Mouse (Mus musculus) heart, postnatal 0 days (tissue): ENCODE data around the gene Mid1. TPM values are rescaled to one million over a fixed set of nuclear protein-coding genes. Genes with fewer than 3 reads are reported as not detected.

Experiments
- ATAC-seq: fragments of 200-750 bp; cut with Nextera tagmentation; 2 replicates; pipeline ENCODE4 v1.8.0; 2017; ENCODE audit warnings: low read depth, moderate number of reproducible peaks, moderate library complexity; ENCODE audit not compliant: insufficient read depth
- DNase-seq: peaks from one replicate; pipeline ENCODE4 v3.0.0-alpha.2; 2016; ENCODE audit warnings: low spot score
- H3K27ac ChIP-seq: fragments of 300-500 bp; sonication (generic); 2 replicates; pipeline ENCODE4 v1.5.1; 2014; ENCODE audit warnings: low read depth, mild to moderate bottlenecking
- H3K27me3 ChIP-seq: fragments of 300-500 bp; sonication (generic); 2 replicates; pipeline ENCODE4 v1.6.1; 2014; ENCODE audit warnings: low read length, mixed read lengths; ENCODE audit not compliant: control insufficient read depth, insufficient read depth
- H3K36me3 ChIP-seq: fragments of 300-500 bp; sonication (generic); replicated peaks from 2 replicates; pipeline ENCODE4 v1.6.1; 2014; ENCODE audit warnings: low read length, mixed read lengths; ENCODE audit not compliant: control insufficient read depth, insufficient read depth
- H3K4me1 ChIP-seq: fragments of 300-500 bp; sonication (generic); 2 replicates; pipeline ENCODE4 v1.6.1; 2014; ENCODE audit warnings: antibody characterized with exemption; ENCODE audit not compliant: control insufficient read depth, insufficient read depth
- H3K4me2 ChIP-seq: fragments of 300-500 bp; sonication (generic); 2 replicates; pipeline ENCODE4 v1.6.1; 2014; ENCODE audit warnings: low read depth, mild to moderate bottlenecking, low read length, moderate library complexity
- H3K4me3 ChIP-seq: fragments of 300-500 bp; sonication (generic); 2 replicates; pipeline ENCODE4 v1.5.1; 2014; ENCODE audit warnings: low read depth, low read length
- H3K9ac ChIP-seq: fragments of 300-500 bp; sonication (generic); replicated peaks from 2 replicates; pipeline ENCODE4 v1.6.1; 2014; ENCODE audit warnings: low read depth, low read length, mixed read lengths
- H3K9me3 ChIP-seq: fragments of 300-500 bp; sonication (generic); replicated peaks from 2 replicates; pipeline ENCODE4 v1.6.1; 2016; ENCODE audit warnings: low read length; ENCODE audit not compliant: control insufficient read depth
- CTCF ChIP-seq: IDR thresholded peaks from 2 replicates; pipeline ENCODE4 v1.5.1; 2016; ENCODE audit warnings: antibody characterized with exemption, control low read depth, low read depth
- EP300 ChIP-seq: IDR thresholded peaks from 2 replicates; pipeline ENCODE4 v1.6.1; 2016; ENCODE audit warnings: antibody characterized with exemption, low read depth
- WGBS: fragments of 180-500 bp; shearing (Covaris S2); extraction: QIAGEN DNeasy Blood & Tissue Kit; methylation state at CpG from one replicate; pipeline ENCODE4 v1.1.7; 2014; 5-methylcytosine and 5-hydroxymethylcytosine counted together
- polyA plus RNA-seq: library from polyadenylated mRNA; unstranded; fragments of >200 nt; fragmentation: Nextera tagmentation; extraction: Ambion mirVana; gene quantifications from 2 replicates; pipeline ENCODE4 v1.2.1, GENCODE M21; 2015
- total RNA-seq: library from RNA; depleted of rRNA; stranded (reverse); fragments of >200 nt; gene quantifications from 2 replicates; pipeline ENCODE4 v1.2.3, GENCODE M21; 2014; ENCODE audit warnings: low replicate concordance

Mid1 gene
- total and polyA plus RNA-seq, 2 experiments from 2014 or later, result 2.8 to 10.6 TPM

DNA sequence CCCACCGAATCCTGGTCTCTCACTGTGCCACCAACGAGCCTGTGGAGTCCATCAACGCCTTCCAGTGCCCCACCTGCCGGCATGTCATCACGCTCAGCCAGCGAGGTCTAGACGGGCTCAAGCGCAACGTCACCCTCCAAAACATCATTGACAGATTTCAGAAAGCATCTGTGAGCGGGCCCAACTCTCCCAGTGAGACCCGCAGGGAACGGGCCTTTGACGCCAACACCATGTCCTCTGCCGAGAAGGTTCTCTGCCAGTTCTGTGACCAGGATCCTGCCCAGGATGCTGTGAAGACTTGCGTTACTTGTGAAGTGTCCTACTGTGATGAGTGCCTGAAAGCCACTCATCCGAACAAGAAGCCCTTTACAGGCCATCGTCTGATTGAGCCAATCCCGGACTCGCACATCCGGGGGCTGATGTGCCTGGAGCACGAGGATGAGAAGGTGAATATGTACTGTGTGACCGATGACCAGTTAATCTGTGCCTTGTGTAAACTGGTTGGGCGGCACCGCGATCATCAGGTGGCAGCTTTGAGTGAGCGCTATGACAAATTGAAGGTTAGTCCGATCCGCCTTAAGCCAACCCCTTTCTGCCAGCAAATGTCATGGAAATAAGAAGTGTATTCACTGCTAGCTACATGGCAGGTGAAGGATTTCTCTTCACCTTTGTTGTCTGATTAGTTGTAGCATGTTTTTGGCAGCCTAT, 242.3 kb downstream of the Mid1 start:
- ATAC-seq (no peak), DNase-seq (no peak)
- H3K9ac ChIP-seq, result no peak overlapping the region
- H3K9me3 ChIP-seq, result no peaks in the 10 kb centered on the region
- no peak overlapping the region for H3K4me3 ChIP-seq
- H3K4me1 ChIP-seq, result no peaks in the 10 kb centered on the region
- no peaks in the 10 kb centered on the region for H3K27me3 ChIP-seq
- TF ChIP-seq EP300 (no peak), CTCF (no peak)
- H3K36me3 ChIP-seq, result no peaks in the 10 kb centered on the region
- no peak overlapping the region for H3K27ac ChIP-seq
- WGBS, result 78% methylated on average over 28 of the region's 28 CpGs
- no peak overlapping the region for H3K4me2 ChIP-seq

DNA sequence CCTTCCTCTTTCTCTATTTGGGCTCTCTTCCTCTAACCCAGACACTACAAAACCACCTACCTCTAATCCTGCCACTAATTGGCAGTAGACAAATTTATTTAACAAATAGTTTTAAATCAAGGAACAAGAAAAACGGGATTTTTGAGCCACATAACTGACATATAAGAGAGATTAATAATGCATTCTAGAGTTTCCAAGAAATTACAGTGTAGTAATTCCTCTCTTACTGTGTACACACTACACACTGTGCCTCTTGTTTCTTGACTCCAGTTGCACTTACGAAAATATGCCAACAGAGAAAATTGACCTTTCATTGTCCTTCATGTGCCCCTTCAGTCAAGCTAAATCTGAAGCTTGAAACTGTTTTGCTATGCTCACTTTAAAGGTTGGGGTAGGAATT, 245.9 kb downstream of the Mid1 start:
- no peaks in the 10 kb centered on the region for H3K27me3 ChIP-seq
- H3K4me3 ChIP-seq, result no peak overlapping the region
- no peak overlapping the region for H3K9ac ChIP-seq
- H3K4me2 ChIP-seq, result no peak overlapping the region
- no peak for DNase-seq
- H3K4me1 ChIP-seq, result no peaks in the 10 kb centered on the region
- no peak for ATAC-seq
- no peak overlapping the region for H3K27ac ChIP-seq
- TF ChIP-seq CTCF, result no peak
- TF ChIP-seq EP300, result no peak
- no peaks in the 10 kb centered on the region for H3K9me3 ChIP-seq
- H3K36me3 ChIP-seq, result no peaks in the 10 kb centered on the region
- WGBS, result 56% methylated on average over 2 of the region's 2 CpGs

DNA sequence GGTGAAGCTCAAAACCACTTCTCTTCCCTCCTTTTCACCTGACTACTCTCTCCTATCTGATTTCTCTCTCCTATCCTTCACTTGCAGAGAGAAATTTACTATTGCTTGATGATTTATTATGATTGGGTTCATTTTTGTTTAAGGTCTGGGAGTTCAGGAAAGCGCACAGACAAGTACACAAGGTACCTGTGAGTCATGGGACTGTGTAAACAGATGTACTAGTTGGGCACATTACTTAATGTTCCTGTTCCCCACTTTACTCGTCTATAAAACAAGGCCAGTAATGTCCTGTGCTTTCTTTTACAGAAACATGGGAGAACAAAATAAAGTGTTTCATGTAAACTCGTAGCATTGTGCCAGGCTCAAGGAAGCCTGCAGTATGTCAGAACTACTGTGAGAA, 248.2 kb downstream of the Mid1 start:
- Histone ChIP-seq H3K9ac (no peak overlapping the region), H3K27me3 (no peaks in the 10 kb centered on the region), H3K4me2 (no peak overlapping the region), H3K4me1 (no peaks in the 10 kb centered on the region), H3K36me3 (no peaks in the 10 kb centered on the region), H3K9me3 (no peaks in the 10 kb centered on the region), H3K27ac (no peak overlapping the region), H3K4me3 (no peak overlapping the region)
- no peak for ATAC-seq
- WGBS, result 52% methylated on average over 3 of the region's 3 CpGs
- DNase-seq, result no peak
- no peak for TF ChIP-seq CTCF
- TF ChIP-seq EP300, result no peak

DNA sequence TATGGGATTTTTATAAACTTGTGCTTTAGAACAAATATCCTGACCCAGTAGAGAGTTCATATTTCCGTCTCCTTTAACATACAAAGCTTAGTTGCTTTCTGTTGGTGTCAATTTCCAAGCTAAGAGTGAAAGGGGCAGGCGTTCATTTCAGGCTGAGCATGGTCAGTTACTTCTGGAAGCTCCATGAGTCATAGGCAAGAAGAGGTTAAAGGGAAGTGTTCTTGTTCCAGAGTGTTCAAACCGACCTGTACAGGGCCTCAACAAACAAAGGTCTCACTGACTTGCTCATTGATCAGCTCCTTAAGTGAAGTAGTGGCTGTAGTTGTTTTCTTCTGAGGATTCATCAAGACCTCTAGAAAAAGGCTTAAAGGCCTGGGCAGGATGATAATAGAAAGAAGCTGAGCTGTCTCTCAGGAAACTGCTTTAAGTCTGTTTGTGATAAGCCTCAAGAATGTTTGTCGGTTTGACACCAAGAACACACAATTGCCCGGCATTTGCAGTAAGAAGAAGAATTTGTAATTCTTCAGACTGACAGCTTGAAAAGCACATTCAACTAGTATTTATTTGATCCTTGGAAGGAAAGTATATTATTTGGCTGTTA, 252.2 kb downstream of the Mid1 start:
- no peak overlapping the region for H3K27ac ChIP-seq
- H3K36me3 ChIP-seq, result no peaks in the 10 kb centered on the region
- H3K9ac ChIP-seq, result no peak overlapping the region
- DNase-seq (no peak), ATAC-seq (no peak)
- no peak for TF ChIP-seq EP300
- TF ChIP-seq CTCF, result no peak
- no peak overlapping the region for H3K4me2 ChIP-seq
- H3K9me3 ChIP-seq, result no peaks in the 10 kb centered on the region
- 51% methylated on average over 5 of the region's 5 CpGs for WGBS
- no peak overlapping the region for H3K4me3 ChIP-seq
- H3K27me3 ChIP-seq, result no peaks in the 10 kb centered on the region
- H3K4me1 ChIP-seq, result no peaks in the 10 kb centered on the region

DNA sequence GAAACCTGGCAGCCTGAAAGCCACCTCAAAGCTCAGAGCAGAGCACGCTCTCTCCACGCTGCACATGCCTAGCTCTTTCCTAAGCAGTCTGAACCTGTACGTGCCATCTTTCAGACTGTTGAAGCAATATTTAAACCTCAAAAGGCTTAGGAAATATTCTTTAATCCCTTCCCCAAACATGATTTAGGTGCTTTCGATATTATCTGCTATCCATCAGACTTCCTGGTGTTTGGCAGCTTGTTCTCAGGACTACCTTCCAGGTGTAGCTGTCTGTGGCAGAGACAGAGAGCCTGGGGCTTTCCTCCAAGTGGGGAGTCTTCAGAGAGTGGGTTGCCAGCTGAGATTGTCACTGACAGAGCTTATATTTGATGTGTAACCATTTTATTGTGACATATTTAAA, 255.5 kb downstream of the Mid1 start:
- Histone ChIP-seq H3K27ac (no peak overlapping the region), H3K4me1 (no peaks in the 10 kb centered on the region), H3K36me3 (no peaks in the 10 kb centered on the region), H3K4me2 (no peak overlapping the region), H3K9me3 (no peaks in the 10 kb centered on the region), H3K9ac (no peak overlapping the region), H3K4me3 (no peak overlapping the region), H3K27me3 (no peaks in the 10 kb centered on the region)
- TF ChIP-seq CTCF, result no peak
- TF ChIP-seq EP300, result no peak
- ATAC-seq, result no peak
- DNase-seq, result no peak
- 81% methylated on average over 4 of the region's 4 CpGs for WGBS

DNA sequence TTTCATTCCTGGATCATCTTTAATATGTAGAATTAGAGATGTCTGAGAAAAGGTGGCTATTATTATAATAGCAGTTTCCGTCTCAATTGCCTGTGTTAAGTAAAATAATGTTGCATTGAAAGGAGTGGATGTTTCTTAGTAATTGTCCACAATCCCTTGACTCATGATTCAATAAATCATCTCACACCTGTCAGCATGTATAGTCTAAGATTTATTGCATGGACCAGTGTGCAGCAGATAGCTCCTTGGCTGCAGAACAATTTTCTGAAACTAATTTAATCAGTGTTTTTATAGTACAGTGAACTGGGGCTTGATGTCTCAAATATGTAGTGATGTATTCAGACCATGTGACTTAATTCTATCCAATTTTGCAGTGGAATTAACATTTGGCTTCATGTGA, 265.6 kb downstream of the Mid1 start:
- Histone ChIP-seq H3K4me1 (no peaks in the 10 kb centered on the region; the same call in 1 of the 2 replicates), H3K4me2 (no peak overlapping the region), H3K36me3 (no peaks in the 10 kb centered on the region), H3K4me3 (no peak overlapping the region), H3K27me3 (no peaks in the 10 kb centered on the region), H3K9me3 (no peaks in the 10 kb centered on the region), H3K9ac (no peak overlapping the region), H3K27ac (no peak overlapping the region)
- no peak for ATAC-seq
- no peak for DNase-seq
- no peak for TF ChIP-seq CTCF
- no peak for TF ChIP-seq EP300
- 88% methylated on average over 1 of the region's 1 CpGs for WGBS
